Mouse (Mus musculus) hindbrain, embryonic 13.5 days (tissue): ENCODE measurements around the gene Fbxo28. TPM values are rescaled to one million over a fixed set of nuclear protein-coding genes. Genes with fewer than 3 reads are reported as not detected.
A peak's percentile ranks its signal among the peaks of the same experiment; 100 is the strongest.

Experiments used
- ATAC-seq: fragments of 200-750 bp; cut with Nextera tagmentation; 2 replicates; pipeline ENCODE4 v1.8.0; 2017; ENCODE audit warnings: moderate TSS enrichment; ENCODE audit not compliant: low FRiP score
- H3K27ac ChIP-seq: fragments of 300-500 bp; sonication (generic); 2 replicates; pipeline ENCODE4 v1.5.1; 2015; ENCODE audit warnings: inconsistent platforms, mild to moderate bottlenecking, moderate library complexity
- H3K27me3 ChIP-seq: fragments of 300-500 bp; sonication (generic); 2 replicates; pipeline ENCODE4 v1.6.1; 2015; ENCODE audit warnings: mild to moderate bottlenecking, inconsistent platforms
- H3K36me3 ChIP-seq: fragments of 300-500 bp; sonication (generic); 2 replicates; pipeline ENCODE4 v1.6.1; 2015; ENCODE audit warnings: mild to moderate bottlenecking, inconsistent platforms
- H3K4me1 ChIP-seq: fragments of 300-500 bp; sonication (generic); replicated peaks from 2 replicates; pipeline ENCODE4 v1.6.1; 2015; ENCODE audit warnings: inconsistent platforms
- H3K4me2 ChIP-seq: fragments of 300-500 bp; sonication (generic); 2 replicates; pipeline ENCODE4 v1.6.1; 2015; ENCODE audit warnings: inconsistent platforms, mild to moderate bottlenecking, moderate library complexity
- H3K4me3 ChIP-seq: fragments of 300-500 bp; sonication (generic); 2 replicates; pipeline ENCODE4 v1.5.1; 2015; ENCODE audit warnings: mild to moderate bottlenecking, inconsistent platforms
- H3K9ac ChIP-seq: fragments of 300-500 bp; sonication (generic); 2 replicates; pipeline ENCODE4 v1.6.1; 2015; ENCODE audit warnings: mild to moderate bottlenecking, inconsistent platforms
- H3K9me3 ChIP-seq: fragments of 300-500 bp; sonication (generic); 2 replicates; pipeline ENCODE4 v1.6.1; 2016; ENCODE audit warnings: inconsistent platforms
- WGBS: fragments of 180-500 bp; shearing (Covaris S2); methylation state at CpG from one replicate; pipeline ENCODE4 v1.1.7; 2015; 5-methylcytosine and 5-hydroxymethylcytosine counted together
- polyA plus RNA-seq: library from polyadenylated mRNA; unstranded; fragments of >200 nt; fragmentation: Nextera tagmentation; extraction: Ambion mirVana; gene quantifications from 2 replicates; pipeline ENCODE4 v1.2.1, GENCODE M21; 2015

Fbxo28 gene
- polyA plus RNA-seq, 1 experiment from 2014 or later, result 34.0 TPM

DNA sequence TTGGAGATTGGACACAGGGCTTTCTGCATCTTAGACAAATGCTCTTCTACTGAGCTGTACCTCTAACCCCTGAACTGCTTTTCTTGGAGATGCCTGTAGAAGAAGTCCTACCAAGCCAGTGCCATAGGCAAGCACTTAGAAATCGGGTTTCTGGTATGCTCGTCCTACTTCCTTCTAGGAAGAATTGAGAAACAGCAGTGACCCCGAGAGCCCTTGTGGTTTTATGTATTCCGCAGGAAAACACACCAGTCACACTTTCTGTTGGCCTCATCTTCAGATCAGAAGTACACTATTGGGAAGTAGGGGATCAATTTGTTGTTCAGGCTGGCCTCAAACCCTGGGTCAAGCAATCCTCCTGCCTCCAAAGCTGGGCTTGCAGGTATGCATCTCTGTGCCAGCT is 28.0 kb upstream of the Fbxo28 start:
- H3K4me3 ChIP-seq, result no peak overlapping the region
- no peaks in the 10 kb centered on the region for H3K4me1 ChIP-seq
- no peak overlapping the region for H3K9ac ChIP-seq
- H3K27me3 ChIP-seq, result no peaks in the 10 kb centered on the region
- H3K9me3 ChIP-seq, result no peaks in the 10 kb centered on the region
- ATAC-seq, result no peak
- H3K36me3 ChIP-seq, result no peaks in the 10 kb centered on the region
- 81% methylated on average over 4 of the region's 4 CpGs for WGBS
- H3K27ac ChIP-seq, result no peak overlapping the region
- H3K4me2 ChIP-seq, result no peak overlapping the region

DNA sequence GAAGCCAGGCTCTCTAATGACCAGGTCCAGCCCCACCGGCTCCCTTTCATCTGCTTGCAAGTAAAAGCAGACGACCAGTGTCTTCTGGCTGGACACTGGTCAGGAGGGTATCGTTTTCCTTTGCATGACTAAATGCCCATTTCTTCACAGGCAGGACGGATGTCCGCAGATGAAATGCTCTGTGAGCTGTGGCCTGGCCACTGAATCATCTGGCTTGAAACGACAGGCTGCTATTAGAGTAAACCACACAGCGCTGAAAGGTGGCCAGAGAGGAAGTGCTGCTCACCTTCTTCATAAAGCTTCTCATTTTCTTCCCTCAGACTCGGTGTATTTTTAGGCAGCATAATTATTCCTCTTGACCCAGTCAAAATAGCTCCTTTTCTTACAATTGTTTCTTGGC is 27.4 kb upstream of the Fbxo28 start:
- Histone ChIP-seq H3K27ac (no peak overlapping the region), H3K9ac (no peak overlapping the region), H3K4me3 (no peak overlapping the region), H3K4me1 (0 out of 2 replicates have a peak, but pooled peaks cover under 1% of the 10 kb centered on the region), H3K27me3 (no peaks in the 10 kb centered on the region), H3K9me3 (no peaks in the 10 kb centered on the region), H3K36me3 (no peaks in the 10 kb centered on the region), H3K4me2 (no peak overlapping the region)
- no peak for ATAC-seq
- 75% methylated on average over 8 of the region's 8 CpGs for WGBS

- no peak overlapping the region for H3K4me2 ChIP-seq
- no peaks in the 10 kb centered on the region for H3K27me3 ChIP-seq
- ATAC-seq, result no peak
- WGBS, result 82% methylated on average over 7 of the region's 7 CpGs
- no peak overlapping the region for H3K27ac ChIP-seq
- no peaks in the 10 kb centered on the region for H3K36me3 ChIP-seq
- H3K9ac ChIP-seq, result no peak overlapping the region
- H3K4me1 ChIP-seq, result 0 out of 2 replicates have a peak, but pooled peaks cover 4% of the 10 kb centered on the region
- H3K9me3 ChIP-seq, result no peaks in the 10 kb centered on the region
- H3K4me3 ChIP-seq, result no peak overlapping the region
Observed at GRCm38 (mm10) chr1:182368309-182368708, 26.9 kb upstream of the Fbxo28 start.

DNA sequence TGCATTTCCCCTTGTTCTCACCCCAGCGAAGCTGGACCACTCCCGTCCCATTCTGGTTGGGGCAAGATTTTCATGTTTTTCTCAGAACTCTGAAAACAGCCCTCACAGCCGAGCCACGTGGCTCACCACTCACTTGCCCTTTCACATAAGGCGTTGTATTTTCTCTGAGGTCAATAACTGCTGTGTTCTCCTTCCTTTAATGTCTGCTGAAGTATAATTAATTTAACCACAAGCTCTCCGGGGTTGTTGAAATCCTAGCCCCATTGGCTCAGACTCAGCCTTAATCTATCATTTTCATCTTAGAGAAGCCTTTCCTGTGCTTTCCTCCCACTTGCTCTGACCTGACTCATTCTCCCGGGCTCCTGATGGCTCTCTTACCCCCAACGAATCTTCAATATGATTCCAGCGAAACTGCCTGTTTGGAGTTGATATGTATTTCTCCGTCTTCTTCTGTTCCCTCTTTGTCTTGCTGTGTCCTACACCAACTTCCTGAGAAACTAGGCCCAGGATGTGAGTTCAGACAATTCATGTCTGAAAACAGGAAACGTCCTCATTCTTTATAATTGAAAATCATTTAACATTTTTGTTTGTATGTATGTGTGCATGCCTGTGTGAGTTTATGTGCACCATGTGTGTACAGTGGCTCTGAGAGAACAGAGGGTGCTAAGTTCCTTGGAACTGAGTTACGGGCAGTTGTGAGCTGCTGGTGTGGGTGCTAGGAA is 22.4 kb upstream of the Fbxo28 start:
- WGBS, result 56% methylated on average over 12 of the region's 12 CpGs
- H3K27ac ChIP-seq, result no peak overlapping the region
- H3K4me2 ChIP-seq, result no peak overlapping the region
- no peaks in the 10 kb centered on the region for H3K9me3 ChIP-seq
- no peak for ATAC-seq
- H3K9ac ChIP-seq, result no peak overlapping the region
- H3K27me3 ChIP-seq, result 0 out of 2 replicates have a peak, but pooled peaks cover 2% of the 10 kb centered on the region
- no peaks in the 10 kb centered on the region for H3K36me3 ChIP-seq
- no peak overlapping the region for H3K4me3 ChIP-seq
- H3K4me1 ChIP-seq, result 0 out of 2 replicates have a peak, but pooled peaks cover 4% of the 10 kb centered on the region

GRCm38 (mm10) chr1:182362703-182363102 is 21.3 kb upstream of the Fbxo28 start:
- Histone ChIP-seq H3K4me2 (no peak overlapping the region), H3K9me3 (no peaks in the 10 kb centered on the region), H3K9ac (no peak overlapping the region), H3K27me3 (0 out of 2 replicates have a peak, but pooled peaks cover 2% of the 10 kb centered on the region), H3K4me1 (0 out of 2 replicates have a peak, but pooled peaks cover 4% of the 10 kb centered on the region), H3K27ac (no peak overlapping the region), H3K36me3 (no peaks in the 10 kb centered on the region), H3K4me3 (no peak overlapping the region)
- ATAC-seq, result no peak
- WGBS, result 94% methylated on average over 5 of the region's 5 CpGs

- 94% methylated on average over 1 of the region's 1 CpGs for WGBS
- no peak overlapping the region for H3K27ac ChIP-seq
- 0 out of 2 replicates have a peak, but pooled peaks cover 2% of the 10 kb centered on the region for H3K27me3 ChIP-seq
- no peak for ATAC-seq
- no peak overlapping the region for H3K4me3 ChIP-seq
- H3K9ac ChIP-seq, result no peak overlapping the region
- no peak overlapping the region for H3K4me2 ChIP-seq
- H3K9me3 ChIP-seq, result no peaks in the 10 kb centered on the region
- H3K4me1 ChIP-seq, result no peaks in the 10 kb centered on the region
- no peaks in the 10 kb centered on the region for H3K36me3 ChIP-seq
Observed at GRCm38 (mm10) chr1:182358133-182358532, 16.7 kb upstream of the Fbxo28 start.

- Histone ChIP-seq H3K9ac (no peak overlapping the region), H3K4me3 (no peak overlapping the region), H3K4me2 (no peak overlapping the region), H3K27me3 (no peaks in the 10 kb centered on the region), H3K9me3 (no peaks in the 10 kb centered on the region), H3K4me1 (no peaks in the 10 kb centered on the region), H3K36me3 (no peaks in the 10 kb centered on the region), H3K27ac (no peak overlapping the region)
- 80% methylated on average over 11 of the region's 11 CpGs for WGBS
- no peak for ATAC-seq
Observed at GRCm38 (mm10) chr1:182354504-182355147, 13.2 kb upstream of the Fbxo28 start.

GRCm38 (mm10) chr1:182349557-182349956 is 8.1 kb upstream of the Fbxo28 start:
- H3K9me3 ChIP-seq, result peaks cover 7% of the 10 kb centered on the region; the same call in 1 of the 2 replicates
- H3K4me2 ChIP-seq, result no peak overlapping the region
- H3K27me3 ChIP-seq, result no peaks in the 10 kb centered on the region
- H3K27ac ChIP-seq, result no peak overlapping the region
- H3K4me3 ChIP-seq, result no peak overlapping the region
- H3K9ac ChIP-seq, result no peak overlapping the region
- no peaks in the 10 kb centered on the region for H3K36me3 ChIP-seq
- 81% methylated on average over 6 of the region's 6 CpGs for WGBS
- no peak for ATAC-seq
- H3K4me1 ChIP-seq, result no peaks in the 10 kb centered on the region

GRCm38 (mm10) chr1:182346491-182346890 is 5.1 kb upstream of the Fbxo28 start:
- WGBS, result 78% methylated on average over 5 of the region's 5 CpGs
- ATAC-seq, result no peak
- no peak overlapping the region for H3K9ac ChIP-seq
- peaks cover 7% of the 10 kb centered on the region; the same call in 1 of the 2 replicates for H3K9me3 ChIP-seq
- no peak overlapping the region for H3K27ac ChIP-seq
- H3K4me2 ChIP-seq, result no peak overlapping the region
- H3K27me3 ChIP-seq, result 0 out of 2 replicates have a peak, but pooled peaks cover 2% of the 10 kb centered on the region
- no peaks in the 10 kb centered on the region for H3K36me3 ChIP-seq
- no peak overlapping the region for H3K4me3 ChIP-seq
- H3K4me1 ChIP-seq, result peaks cover 4% of the 10 kb centered on the region

- 80% methylated on average over 2 of the region's 2 CpGs for WGBS
- H3K27ac ChIP-seq, result no peak overlapping the region
- H3K9ac ChIP-seq, result no peak overlapping the region
- peaks cover 4% of the 10 kb centered on the region for H3K4me1 ChIP-seq
- peaks cover 7% of the 10 kb centered on the region; the same call in 1 of the 2 replicates for H3K9me3 ChIP-seq
- H3K27me3 ChIP-seq, result 0 out of 2 replicates have a peak, but pooled peaks cover 2% of the 10 kb centered on the region
- no peak for ATAC-seq
- H3K4me2 ChIP-seq, result no peak overlapping the region
- no peaks in the 10 kb centered on the region for H3K36me3 ChIP-seq
- H3K4me3 ChIP-seq, result no peak overlapping the region
Observed at GRCm38 (mm10) chr1:182345857-182346256, 4.4 kb upstream of the Fbxo28 start.

GRCm38 (mm10) chr1:182341993-182342392 is 564 bp upstream of the Fbxo28 start:
- H3K4me1 ChIP-seq, result peaks cover 35% of the 10 kb centered on the region
- ATAC-seq, result peak; percentile 51; the same call in 1 of the 2 replicates
- peaks cover 6% of the 10 kb centered on the region; the same call in 1 of the 2 replicates for H3K36me3 ChIP-seq
- peak overlapping the region; percentile 96 for H3K27ac ChIP-seq
- H3K9ac ChIP-seq, result peak overlapping the region; percentile 99
- H3K9me3 ChIP-seq, result no peaks in the 10 kb centered on the region
- peak overlapping the region; percentile 99 for H3K4me3 ChIP-seq
- H3K27me3 ChIP-seq, result 0 out of 2 replicates have a peak, but pooled peaks cover 2% of the 10 kb centered on the region
- WGBS, result 38% methylated on average over 6 of the region's 6 CpGs
- peak overlapping the region; percentile 52 for H3K4me2 ChIP-seq

DNA sequence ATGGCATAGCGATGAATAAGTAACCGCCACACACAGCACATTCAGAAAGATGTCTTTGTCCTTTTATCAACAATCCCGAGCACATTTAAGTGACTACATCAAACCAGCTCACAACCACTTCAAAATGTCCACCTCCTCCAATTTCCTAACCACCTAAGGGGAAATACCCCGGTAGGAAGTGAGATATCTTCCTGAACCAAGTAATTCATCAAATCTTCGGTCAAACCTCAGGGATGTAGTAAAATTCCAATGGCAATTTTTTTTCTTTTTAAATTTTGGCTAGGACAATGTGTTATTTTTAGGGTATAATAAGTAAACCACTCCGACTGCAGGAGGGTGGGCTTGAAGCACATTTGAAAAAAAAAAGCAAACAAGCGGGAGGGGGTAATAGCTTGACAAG is 1.1 kb downstream of the Fbxo28 start:
- Histone ChIP-seq H3K27me3 (0 out of 2 replicates have a peak, but pooled peaks cover 2% of the 10 kb centered on the region), H3K9ac (peak overlapping the region; percentile 99), H3K9me3 (no peaks in the 10 kb centered on the region), H3K36me3 (peaks cover 6% of the 10 kb centered on the region; the same call in 1 of the 2 replicates), H3K4me3 (peak overlapping the region; percentile 99), H3K27ac (peak overlapping the region; percentile 96; the same call in 1 of the 2 replicates), H3K4me2 (peak overlapping the region; percentile 81), H3K4me1 (peaks cover 39% of the 10 kb centered on the region)
- WGBS, result 30% methylated on average over 7 of the region's 7 CpGs
- ATAC-seq, result no peak
